In genomic region chr11:16752349-16753153, GRCm38 (mm10) we compare ENCODE assay signal across 8 mouse cellular contexts. TPM values are rescaled to one million over a fixed set of nuclear protein-coding genes. Genes with fewer than 3 reads are reported as not detected.
A peak's percentile ranks its signal among the peaks of the same experiment; 100 is the strongest.
DNase-seq lines count a peak whose midpoint lies in the region; ATAC-seq and TF ChIP-seq lines count a peak whose summit lies in the region.

No protein-coding gene starts in this region.

- WGBS in hindbrain, embryonic 10.5 days = under 1% methylated on average over 68 of the region's 68 CpGs
- under 1% methylated on average over 67 of the region's 68 CpGs for WGBS in liver, embryonic 12.5 days (ENCODE audit: insufficient replicate concordance)
- WGBS in midbrain, postnatal 0 days = under 1% methylated on average over 62 of the region's 68 CpGs

- H3K9ac ChIP-seq in liver, embryonic 12.5 days = peak overlapping the region; percentile 17; the same call in 1 of the 2 replicates
- peak overlapping the region; percentile 57 for H3K9ac ChIP-seq in midbrain, postnatal 0 days (replicated peaks; ENCODE audit: low read length, poor library complexity, severe bottlenecking)

- peak overlapping the region; percentile 67 for H3K4me3 ChIP-seq in embryonic fibroblast, embryonic 13.5 days (ENCODE audit: insufficient read depth, low read length)
- H3K4me3 ChIP-seq in hindbrain, embryonic 10.5 days = peak overlapping the region; percentile 72
- H3K4me3 ChIP-seq in liver, embryonic 12.5 days = peak overlapping the region; percentile 50
- H3K4me3 ChIP-seq in midbrain, postnatal 0 days (ENCODE audit: low read depth, low read length) = peak overlapping the region; percentile 67

- TF ChIP-seq CTCF in embryonic fibroblast, embryonic 13.5 days (IDR thresholded peaks at IDR 0.05; ENCODE audit: borderline replicate concordance, insufficient read depth, low read length) = no peak
- peak; percentile 45 for TF ChIP-seq CTCF in midbrain, postnatal 0 days (IDR thresholded peaks at IDR 0.05)

- peak overlapping the region; percentile 4 for H3K27ac ChIP-seq in embryonic fibroblast, embryonic 13.5 days (ENCODE audit: insufficient read depth, low read length)
- H3K27ac ChIP-seq in hindbrain, embryonic 10.5 days = peak overlapping the region; percentile 64
- no peak overlapping the region for H3K27ac ChIP-seq in liver, embryonic 12.5 days
- peak overlapping the region; percentile 18; the same call in 1 of the 2 replicates for H3K27ac ChIP-seq in midbrain, postnatal 0 days (ENCODE audit: low read depth, low read length)

- peaks cover 3% of the 10 kb centered on the region for H3K4me1 ChIP-seq in embryonic fibroblast, embryonic 13.5 days (ENCODE audit: control insufficient read depth, insufficient read depth, low read length)
- H3K4me1 ChIP-seq in hindbrain, embryonic 10.5 days (replicated peaks) = peaks cover 21% of the 10 kb centered on the region
- 0 out of 2 replicates have a peak, but pooled peaks cover 2% of the 10 kb centered on the region for H3K4me1 ChIP-seq in liver, embryonic 12.5 days
- H3K4me1 ChIP-seq in midbrain, postnatal 0 days (ENCODE audit: insufficient read depth, low read length) = peaks cover 6% of the 10 kb centered on the region; the same call in 1 of the 2 replicates

- DNase-seq in right cerebral cortex, postnatal 4 days = peak; percentile 16
- no peak for DNase-seq in right cerebral cortex, adult 2 months (ENCODE audit: low spot score in 2 of 2)
- peak; percentile 48 for DNase-seq in hindbrain, embryonic 10.5 days (ENCODE audit: low spot score)
- peak; percentile 16 for DNase-seq in midbrain, postnatal 0 days (ENCODE audit: low spot score)
- no peak for DNase-seq in layer of hippocampus, postnatal 14 days (ENCODE audit: low spot score in 2 of 2)

- peak; percentile 37; the same call in 1 of the 2 replicates for ATAC-seq in liver, embryonic 12.5 days
- peak; percentile 70 for ATAC-seq in midbrain, postnatal 0 days (ENCODE audit: low FRiP score)
- no peak for ATAC-seq in monocyte, adult 5-6 weeks (replicated peaks; ENCODE audit: insufficient number of reproducible peaks, low FRiP score, low TSS enrichment, poor library complexity, severe bottlenecking)

- no peaks in the 10 kb centered on the region for H3K36me3 ChIP-seq in hindbrain, embryonic 10.5 days
- H3K36me3 ChIP-seq in liver, embryonic 12.5 days = no peaks in the 10 kb centered on the region
- H3K36me3 ChIP-seq in midbrain, postnatal 0 days (ENCODE audit: insufficient read depth, low read length) = no peaks in the 10 kb centered on the region

- H3K4me2 ChIP-seq in liver, embryonic 12.5 days = peak overlapping the region; percentile 66
- H3K4me2 ChIP-seq in midbrain, postnatal 0 days (ENCODE audit: low read depth, low read length, poor library complexity, severe bottlenecking) = peak overlapping the region; percentile 98

- H3K9me3 ChIP-seq in hindbrain, embryonic 10.5 days = no peaks in the 10 kb centered on the region
- H3K9me3 ChIP-seq in liver, embryonic 12.5 days (replicated peaks) = no peaks in the 10 kb centered on the region
- no peaks in the 10 kb centered on the region for H3K9me3 ChIP-seq in midbrain, postnatal 0 days (ENCODE audit: low read length)

- H3K27me3 ChIP-seq in hindbrain, embryonic 10.5 days (ENCODE audit: insufficient read depth, poor library complexity, severe bottlenecking) = peaks cover 50% of the 10 kb centered on the region
- H3K27me3 ChIP-seq in liver, embryonic 12.5 days (replicated peaks) = peaks cover 53% of the 10 kb centered on the region
- H3K27me3 ChIP-seq in midbrain, postnatal 0 days (ENCODE audit: insufficient read depth, low read length) = peaks cover 24% of the 10 kb centered on the region

- TF ChIP-seq POLR2A in embryonic fibroblast, embryonic 13.5 days (IDR thresholded peaks at IDR 0.05; ENCODE audit: low read depth, low read length) = no peak

RNA-seq across cellular contexts. Expression of gene Egfr, which starts 0.5 kb away (rescaled TPM):
- polyA plus RNA-seq in embryonic fibroblast, embryonic 13.5 days (2011; ENCODE audit: insufficient read length, low read depth, missing spikeins) = 74.9 and 97.8 TPM in 2 replicates
- polyA plus RNA-seq in hindbrain, embryonic 10.5 days (2016; fragmentation: Nextera tagmentation; extraction: Ambion mirVana) = 2.0 and 3.9 TPM in 2 replicates
- polyA plus RNA-seq in liver, embryonic 12.5 days (2016; fragmentation: Nextera tagmentation; extraction: Ambion mirVana) = 1.4 and 1.7 TPM in 2 replicates
- 19.3 and 25.1 TPM in 2 replicates for total RNA-seq in midbrain, postnatal 0 days (2014; rRNA removed)
- 9.6 and 10.7 TPM in 2 replicates for polyA plus RNA-seq in midbrain, postnatal 0 days (2015; fragmentation: Nextera tagmentation; extraction: Ambion mirVana)
- total RNA-seq in layer of hippocampus, postnatal 14 days (2021) = 10 to 100 TPM; 17.6 to 19.0 TPM
- 0.19 TPM in 1 of 3 replicates, not detected in the others for total RNA-seq in monocyte, adult 5-6 weeks (2017)

Comparison
In these comparisons a context has a peak if more than half of its experiments do, and no peak if none do; other contexts are left out.
1. DNase-seq: peak in right cerebral cortex, postnatal 4 days (single experiment), hindbrain, embryonic 10.5 days (single experiment) and midbrain, postnatal 0 days (single experiment); none in right cerebral cortex, adult 2 months (0 of 2) and layer of hippocampus, postnatal 14 days (0 of 2).
2. Peak in every context shown above with its lines, with median percentiles within 50 percentile points of each other: H3K4me3 ChIP-seq.